Mouse (Mus musculus) forebrain, embryonic 10.5 days (tissue): ENCODE data around the gene Dhcr7. TPM values are rescaled to one million over a fixed set of nuclear protein-coding genes. Genes with fewer than 3 reads are reported as not detected.

Experiments used
- DNase-seq: peaks from one replicate; pipeline ENCODE4 v3.0.0-alpha.2; 2017; ENCODE audit warnings: low spot score; ENCODE audit errors: extremely low spot score
- H3K27ac ChIP-seq: fragments of 300-500 bp; sonication (generic); 2 replicates; pipeline ENCODE4 v1.5.1; 2016; ENCODE audit warnings: mild to moderate bottlenecking
- H3K27me3 ChIP-seq: fragments of 300-500 bp; sonication (generic); 2 replicates; pipeline ENCODE4 v1.6.1; 2016; ENCODE audit warnings: mild to moderate bottlenecking; ENCODE audit not compliant: poor library complexity, severe bottlenecking
- H3K36me3 ChIP-seq: fragments of 300-500 bp; sonication (generic); replicated peaks from 2 replicates; pipeline ENCODE4 v1.6.1; 2016; ENCODE audit warnings: mild to moderate bottlenecking, moderate library complexity
- H3K4me1 ChIP-seq: fragments of 300-500 bp; sonication (generic); 2 replicates; pipeline ENCODE4 v1.6.1; 2016
- H3K4me3 ChIP-seq: fragments of 300-500 bp; sonication (generic); 2 replicates; pipeline ENCODE4 v1.5.1; 2016; ENCODE audit warnings: mild to moderate bottlenecking, moderate library complexity
- H3K9me3 ChIP-seq: fragments of 300-500 bp; sonication (generic); 2 replicates; pipeline ENCODE4 v1.6.1; 2016; ENCODE audit warnings: mild to moderate bottlenecking, moderate library complexity
- WGBS: fragments of 180-500 bp; shearing (Covaris S2); methylation state at CpG from one replicate; pipeline ENCODE4 v1.1.7; 2016; 5-methylcytosine and 5-hydroxymethylcytosine counted together
- microRNA-seq: library from miRNA; unstranded; fragments of <30 nt; microRNA quantifications from one replicate; pipeline ENCODE4, GENCODE M21; 2017
- polyA plus RNA-seq: library from polyadenylated mRNA; unstranded; fragments of >200 nt; fragmentation: Nextera tagmentation; extraction: Ambion mirVana; gene quantifications from 2 replicates; pipeline ENCODE4 v1.2.1, GENCODE M21; 2016

Gene Dhcr7
- polyA plus RNA-seq, 1 experiment from 2014 or later: 89.3 TPM

- no peaks in the 10 kb centered on the region; the same call in 1 of the 2 replicates for H3K9me3 ChIP-seq
- H3K36me3 ChIP-seq: peaks cover 98% of the 10 kb centered on the region
- no peak for DNase-seq
- H3K4me3 ChIP-seq: no peak overlapping the region
- H3K4me1 ChIP-seq: 0 out of 2 replicates have a peak, but pooled peaks cover 6% of the 10 kb centered on the region
- no peaks in the 10 kb centered on the region for H3K27me3 ChIP-seq
- WGBS: 92% methylated on average over 5 of the region's 5 CpGs
- no peak overlapping the region for H3K27ac ChIP-seq
Measured at GRCm38 (mm10) chr7:143840121-143840520, 17.2 kb downstream of the Dhcr7 start.

DNA sequence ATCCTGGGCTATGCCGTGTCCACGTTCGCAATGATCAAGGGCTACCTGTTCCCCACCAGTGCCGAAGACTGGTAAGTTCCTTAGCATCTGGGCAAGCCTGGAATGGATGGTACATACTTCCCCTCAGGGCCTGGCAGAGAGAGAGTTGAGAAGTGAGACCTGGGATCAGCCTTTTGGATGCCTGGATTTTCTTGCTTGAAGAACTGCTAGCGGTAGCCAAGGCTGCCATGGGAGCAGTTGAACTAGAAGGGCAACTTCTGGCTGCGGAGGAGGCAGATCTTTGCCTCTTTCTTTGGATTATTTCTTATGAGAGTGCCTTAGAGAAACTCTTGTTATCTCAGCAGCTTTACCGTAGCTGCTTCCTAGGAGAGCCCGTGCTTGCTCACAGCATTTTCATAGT is 18.4 kb downstream of the Dhcr7 start:
- Histone ChIP-seq H3K4me3 (no peak overlapping the region), H3K27me3 (no peaks in the 10 kb centered on the region), H3K4me1 (no peaks in the 10 kb centered on the region), H3K36me3 (peaks cover 100% of the 10 kb centered on the region), H3K9me3 (no peaks in the 10 kb centered on the region; the same call in 1 of the 2 replicates), H3K27ac (no peak overlapping the region)
- no peak for DNase-seq
- 98% methylated on average over 8 of the region's 8 CpGs for WGBS

GRCm38 (mm10) chr7:143848127-143848767 is 25.3 kb downstream of the Dhcr7 start:
- WGBS: 96% methylated on average over 5 of the region's 5 CpGs
- Histone ChIP-seq H3K4me3 (no peak overlapping the region), H3K4me1 (no peaks in the 10 kb centered on the region), H3K36me3 (peaks cover 60% of the 10 kb centered on the region), H3K27ac (no peak overlapping the region), H3K27me3 (no peaks in the 10 kb centered on the region), H3K9me3 (no peaks in the 10 kb centered on the region; the same call in 1 of the 2 replicates)
- no peak for DNase-seq

GRCm38 (mm10) chr7:143848768-143849482 is 26.0 kb downstream of the Dhcr7 start:
- 93% methylated on average over 7 of the region's 8 CpGs for WGBS
- Histone ChIP-seq H3K4me1 (no peaks in the 10 kb centered on the region), H3K36me3 (peaks cover 53% of the 10 kb centered on the region), H3K27me3 (no peaks in the 10 kb centered on the region), H3K27ac (no peak overlapping the region), H3K4me3 (no peak overlapping the region), H3K9me3 (no peaks in the 10 kb centered on the region)
- DNase-seq: no peak

DNA sequence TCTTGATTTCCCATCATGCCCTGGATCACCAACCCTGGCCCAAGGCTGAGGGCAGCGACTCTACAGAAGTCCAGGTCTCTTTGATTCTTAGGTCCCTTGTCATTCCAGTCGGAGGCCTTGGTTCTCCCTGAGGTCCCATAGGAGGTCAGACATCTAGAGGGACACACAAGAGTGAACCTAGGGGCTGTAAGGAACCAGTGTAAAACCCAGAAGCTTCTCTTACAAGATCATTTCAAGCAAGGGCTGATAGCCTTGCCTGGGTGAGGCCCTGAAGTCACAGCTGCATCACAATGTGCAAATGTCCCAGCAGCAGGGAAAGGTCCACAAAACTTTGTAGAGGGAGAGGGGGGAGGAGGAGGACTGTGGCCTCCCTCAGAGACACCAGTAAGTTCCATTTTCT is 43.6 kb downstream of the Dhcr7 start, which contains the start of gene Gm498:
TSS of gene Gm498 (plus strand) at position 301 of the 400 bp plus-strand sequence.
- H3K27ac ChIP-seq: no peak within 1 kb of the TSS
- H3K9me3 ChIP-seq: no peaks in the 10 kb centered on the region
- H3K4me3 ChIP-seq: no peak within 1 kb of the TSS
- 91% methylated on average over 2 of the region's 2 CpGs for WGBS
- H3K36me3 ChIP-seq: no peaks in the 10 kb centered on the region
- no peak for DNase-seq
- H3K4me1 ChIP-seq: no peaks in the 10 kb centered on the region
- H3K27me3 ChIP-seq: no peaks in the 10 kb centered on the region

DNA sequence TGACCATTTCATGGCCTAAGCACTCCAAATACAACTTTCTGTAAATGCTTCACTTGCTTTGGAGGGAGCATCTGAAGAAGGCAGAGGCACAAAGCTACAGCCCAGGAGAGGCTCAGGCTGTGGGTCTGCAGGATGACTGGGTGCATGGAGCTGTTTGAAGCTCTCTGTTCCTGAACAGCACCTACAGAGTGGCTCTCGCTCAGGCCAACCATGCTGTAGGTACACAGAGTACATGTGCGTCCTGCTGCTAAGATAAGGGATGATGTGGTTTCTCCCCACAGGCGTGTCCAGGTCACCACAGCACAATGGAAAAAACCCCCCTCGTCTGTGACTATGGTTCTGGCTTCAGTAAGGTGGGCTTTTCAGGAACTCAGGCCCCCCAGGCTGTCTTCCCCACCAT is 45.9 kb downstream of the Dhcr7 start:
- no peak overlapping the region for H3K4me3 ChIP-seq
- no peaks in the 10 kb centered on the region for H3K36me3 ChIP-seq
- no peaks in the 10 kb centered on the region for H3K9me3 ChIP-seq
- WGBS: 88% methylated on average over 4 of the region's 4 CpGs
- H3K27me3 ChIP-seq: no peaks in the 10 kb centered on the region
- H3K27ac ChIP-seq: no peak overlapping the region
- no peak for DNase-seq
- no peaks in the 10 kb centered on the region for H3K4me1 ChIP-seq

DNA sequence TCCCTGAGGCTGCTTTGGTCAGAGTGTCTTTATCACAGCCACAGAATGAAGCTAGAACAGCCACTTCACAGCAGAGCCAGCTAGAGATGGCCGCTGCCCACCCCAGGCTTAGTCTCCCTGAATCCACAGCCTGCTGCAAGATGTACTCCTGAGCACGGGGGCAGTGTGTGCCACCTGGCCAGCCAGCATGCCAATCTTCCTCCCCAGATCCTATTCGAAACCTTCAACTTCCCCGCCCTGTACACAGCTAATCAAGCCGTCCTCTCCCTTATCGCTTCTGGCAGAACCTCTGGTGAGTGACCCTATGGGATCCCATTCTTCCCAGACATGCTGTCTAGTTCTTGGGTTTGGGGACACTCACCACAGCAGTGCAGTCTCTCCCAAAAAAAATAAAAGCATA is 60.8 kb downstream of the Dhcr7 start:
- Histone ChIP-seq H3K4me3 (no peak overlapping the region), H3K27me3 (no peaks in the 10 kb centered on the region), H3K27ac (no peak overlapping the region), H3K4me1 (peaks cover 10% of the 10 kb centered on the region; the same call in 1 of the 2 replicates), H3K9me3 (no peaks in the 10 kb centered on the region), H3K36me3 (no peaks in the 10 kb centered on the region)
- DNase-seq: no peak
- 82% methylated on average over 6 of the region's 6 CpGs for WGBS

GRCm38 (mm10) chr7:143891146-143891545 is 68.2 kb downstream of the Dhcr7 start:
- no peak overlapping the region for H3K27ac ChIP-seq
- 85% methylated on average over 2 of the region's 2 CpGs for WGBS
- no peak for DNase-seq
- no peaks in the 10 kb centered on the region for H3K4me1 ChIP-seq
- H3K4me3 ChIP-seq: no peak overlapping the region
- H3K27me3 ChIP-seq: no peaks in the 10 kb centered on the region
- H3K36me3 ChIP-seq: no peaks in the 10 kb centered on the region
- H3K9me3 ChIP-seq: no peaks in the 10 kb centered on the region

GRCm38 (mm10) chr7:143892361-143892760 is 69.4 kb downstream of the Dhcr7 start:
- Histone ChIP-seq H3K27ac (no peak overlapping the region), H3K9me3 (no peaks in the 10 kb centered on the region), H3K36me3 (no peaks in the 10 kb centered on the region), H3K4me3 (no peak overlapping the region), H3K4me1 (no peaks in the 10 kb centered on the region), H3K27me3 (no peaks in the 10 kb centered on the region)
- 82% methylated on average over 2 of the region's 2 CpGs for WGBS
- no peak for DNase-seq

Small RNA genes lying within 50 kb of the gene (microRNA-seq; reads per million reads assigned to microRNA genes)
- gene Gm22064: not detected

Other genes with a start within 250 kb of the Dhcr7 start
- gene Cars, start 223.1 kb upstream of the Dhcr7 start, polyA plus RNA-seq: 87.3 and 93.9 TPM in 2 replicates
- gene Tnfrsf26, start 194.4 kb upstream of the Dhcr7 start, polyA plus RNA-seq: 0.17 and 0.35 TPM in 2 replicates
- 10.1 TPM in 2 replicates for gene Tnfrsf22, start 173.5 kb upstream of the Dhcr7 start, polyA plus RNA-seq
- 0.09 and 0.15 TPM in 2 replicates for gene Tnfrsf23, start 137.3 kb upstream of the Dhcr7 start, polyA plus RNA-seq
- 8.9 and 9.4 TPM in 2 replicates for gene Osbpl5, start 66.2 kb upstream of the Dhcr7 start, polyA plus RNA-seq
- not detected in 2 replicates for gene Mrgprg, start 56.2 kb upstream of the Dhcr7 start, polyA plus RNA-seq
- gene Mrgpre, start 38.6 kb upstream of the Dhcr7 start, polyA plus RNA-seq: 1.4 and 1.5 TPM in 2 replicates
- 8.8 and 10.8 TPM in 2 replicates for gene Nadsyn1, start 296 bp upstream of the Dhcr7 start, polyA plus RNA-seq
- gene Gm498, start 43.7 kb downstream of the Dhcr7 start, polyA plus RNA-seq: not detected in 2 replicates
- gene Shank2, start 178.8 kb downstream of the Dhcr7 start, polyA plus RNA-seq: 0.67 and 0.86 TPM in 2 replicates